In genomic region chr8:70268311-70268710, GRCm38 (mm10) we compare ENCODE assay signal across 14 mouse cellular contexts. TPM values are rescaled to one million over a fixed set of nuclear protein-coding genes. Genes with fewer than 3 reads are reported as not detected.
DNase-seq lines count a peak whose midpoint lies in the region; ATAC-seq and TF ChIP-seq lines count a peak whose summit lies in the region.
"Had no signal": no experiment of that assay in that cellular context is flagged by ENCODE, and none has a peak within 500 bp of the region (broad histone marks: within the 10 kb centered on the region; RNA-seq: fewer than 3 reads in every experiment).

No protein-coding gene starts in this region.

- TF ChIP-seq CTCF in midbrain, postnatal 0 days (IDR thresholded peaks at IDR 0.05): no peak

- DNase-seq in embryonic facial prominence, embryonic 10.5 days (ENCODE audit: low spot score): no peak
- DNase-seq in liver, embryonic 11.5 days (ENCODE audit: low spot score): no peak
- DNase-seq in liver: no peak
- DNase-seq in cerebellum, adult 9-11 months: peak; percentile 30
- DNase-seq in midbrain, postnatal 0 days (ENCODE audit: low spot score): no peak
- DNase-seq in adrenal gland, adult (ENCODE audit: inconsistent age in 2 of 2, low spot score in 1 of 2): no peak
- DNase-seq: lung, adult 2 months; right cerebral cortex, postnatal 14 days; thymus, postnatal 36 days had no signal

- peaks cover 32% of the 10 kb centered on the region for H3K36me3 ChIP-seq in embryonic facial prominence, embryonic 13.5 days
- peaks cover 37% of the 10 kb centered on the region for H3K36me3 ChIP-seq in embryonic facial prominence, embryonic 10.5 days (replicated peaks)
- H3K36me3 ChIP-seq in liver, embryonic 11.5 days (ENCODE audit: control insufficient read depth, insufficient read depth, low read length): peaks cover 11% of the 10 kb centered on the region; the same call in 1 of the 2 replicates
- peaks cover 17% of the 10 kb centered on the region for H3K36me3 ChIP-seq in limb, embryonic 15.5 days
- peaks cover 17% of the 10 kb centered on the region for H3K36me3 ChIP-seq in midbrain, postnatal 0 days (ENCODE audit: insufficient read depth, low read length)

- H3K9ac ChIP-seq in embryonic facial prominence, embryonic 13.5 days: no peak overlapping the region
- H3K9ac ChIP-seq in liver, embryonic 11.5 days (ENCODE audit: low read depth, low read length): no peak overlapping the region
- H3K9ac ChIP-seq in limb, embryonic 15.5 days: no peak overlapping the region
- no peak overlapping the region for H3K9ac ChIP-seq in midbrain, postnatal 0 days (replicated peaks; ENCODE audit: low read length, poor library complexity, severe bottlenecking)
- H3K9ac ChIP-seq: midbrain, embryonic 15.5 days had no signal

- no peak overlapping the region for H3K4me2 ChIP-seq in embryonic facial prominence, embryonic 13.5 days
- no peak overlapping the region for H3K4me2 ChIP-seq in liver, embryonic 11.5 days
- no peak overlapping the region for H3K4me2 ChIP-seq in limb, embryonic 15.5 days
- H3K4me2 ChIP-seq in midbrain, postnatal 0 days (ENCODE audit: low read depth, low read length, poor library complexity, severe bottlenecking): no peak overlapping the region
- H3K4me2 ChIP-seq: midbrain, embryonic 15.5 days had no signal

- WGBS in embryonic facial prominence, embryonic 13.5 days: 51% methylated on average over 5 of the region's 5 CpGs
- WGBS in embryonic facial prominence, embryonic 10.5 days: 56% methylated on average over 5 of the region's 5 CpGs
- 67% methylated on average over 5 of the region's 5 CpGs for WGBS in liver, embryonic 11.5 days
- 60% methylated on average over 5 of the region's 5 CpGs for WGBS in limb, embryonic 15.5 days
- 41% methylated on average over 5 of the region's 5 CpGs for WGBS in midbrain, postnatal 0 days

- H3K4me3 ChIP-seq in embryonic facial prominence, embryonic 13.5 days: no peak overlapping the region
- H3K4me3 ChIP-seq in embryonic facial prominence, embryonic 10.5 days: no peak overlapping the region
- H3K4me3 ChIP-seq in liver, embryonic 11.5 days (ENCODE audit: low read depth, low read length): no peak overlapping the region
- H3K4me3 ChIP-seq in limb, embryonic 15.5 days: no peak overlapping the region
- no peak overlapping the region for H3K4me3 ChIP-seq in midbrain, postnatal 0 days (ENCODE audit: low read depth, low read length)
- H3K4me3 ChIP-seq: hindbrain, embryonic 10.5 days; midbrain, embryonic 15.5 days had no signal

- H3K27me3 ChIP-seq in embryonic facial prominence, embryonic 13.5 days: no peaks in the 10 kb centered on the region
- no peaks in the 10 kb centered on the region for H3K27me3 ChIP-seq in embryonic facial prominence, embryonic 10.5 days (replicated peaks; ENCODE audit: low read depth, poor library complexity, severe bottlenecking)
- H3K27me3 ChIP-seq in liver, embryonic 11.5 days (replicated peaks; ENCODE audit: control insufficient read depth, insufficient read depth, low read length): no peaks in the 10 kb centered on the region
- no peaks in the 10 kb centered on the region for H3K27me3 ChIP-seq in limb, embryonic 15.5 days
- H3K27me3 ChIP-seq in midbrain, postnatal 0 days (ENCODE audit: insufficient read depth, low read length): no peaks in the 10 kb centered on the region
- H3K27me3 ChIP-seq: midbrain, embryonic 15.5 days had no signal

- H3K9me3 ChIP-seq in embryonic facial prominence, embryonic 13.5 days: no peaks in the 10 kb centered on the region
- no peaks in the 10 kb centered on the region for H3K9me3 ChIP-seq in embryonic facial prominence, embryonic 10.5 days
- no peaks in the 10 kb centered on the region for H3K9me3 ChIP-seq in liver, embryonic 11.5 days (ENCODE audit: control insufficient read depth, low read length)
- no peaks in the 10 kb centered on the region for H3K9me3 ChIP-seq in limb, embryonic 15.5 days
- H3K9me3 ChIP-seq in midbrain, postnatal 0 days (ENCODE audit: low read length): no peaks in the 10 kb centered on the region
- H3K9me3 ChIP-seq: hindbrain, embryonic 10.5 days; midbrain, embryonic 15.5 days had no signal

- H3K4me1 ChIP-seq in embryonic facial prominence, embryonic 13.5 days: peaks cover 5% of the 10 kb centered on the region; the same call in 1 of the 2 replicates
- H3K4me1 ChIP-seq in embryonic facial prominence, embryonic 10.5 days: peaks cover 21% of the 10 kb centered on the region
- peaks cover 32% of the 10 kb centered on the region for H3K4me1 ChIP-seq in liver, embryonic 11.5 days (replicated peaks; ENCODE audit: control insufficient read depth, insufficient read depth, low read length)
- H3K4me1 ChIP-seq in limb, embryonic 15.5 days: no peaks in the 10 kb centered on the region
- H3K4me1 ChIP-seq in midbrain, postnatal 0 days (ENCODE audit: insufficient read depth, low read length): no peaks in the 10 kb centered on the region
- H3K4me1 ChIP-seq: midbrain, embryonic 15.5 days had no signal

- 0 out of 2 replicates have a peak, but pooled peaks have one; percentile 5 for ATAC-seq in embryonic facial prominence, embryonic 13.5 days (ENCODE audit: insufficient number of reproducible peaks, insufficient read depth, low FRiP score, low TSS enrichment, low read depth)
- 0 out of 2 replicates have a peak, but pooled peaks have one; percentile 32 for ATAC-seq in liver, embryonic 11.5 days (replicated peaks; ENCODE audit: low FRiP score)
- ATAC-seq in limb, embryonic 15.5 days (ENCODE audit: insufficient number of reproducible peaks, low FRiP score, low TSS enrichment, low read depth): no peak
- ATAC-seq in midbrain, postnatal 0 days (ENCODE audit: low FRiP score): no peak
- ATAC-seq: midbrain, embryonic 15.5 days had no signal

- H3K27ac ChIP-seq in embryonic facial prominence, embryonic 13.5 days: 0 out of 2 replicates have a peak overlapping the region, but pooled peaks have one; percentile 22
- no peak overlapping the region for H3K27ac ChIP-seq in embryonic facial prominence, embryonic 10.5 days (replicated peaks)
- H3K27ac ChIP-seq in liver, embryonic 11.5 days (ENCODE audit: low read depth, low read length): no peak overlapping the region
- H3K27ac ChIP-seq in limb, embryonic 15.5 days: 0 out of 2 replicates have a peak overlapping the region, but pooled peaks have one; percentile 1
- no peak overlapping the region for H3K27ac ChIP-seq in midbrain, postnatal 0 days (ENCODE audit: low read depth, low read length)
- H3K27ac ChIP-seq: hindbrain, embryonic 10.5 days; kidney, postnatal 0 days; midbrain, embryonic 15.5 days had no signal

RNA-seq across cellular contexts. Expression of gene Homer3, which starts 14.3 kb away (rescaled TPM):
- 47.3 and 57.5 TPM in 2 replicates for polyA plus RNA-seq in embryonic facial prominence, embryonic 13.5 days (2015; fragmentation: Nextera tagmentation; extraction: Ambion mirVana)
- polyA plus RNA-seq in embryonic facial prominence, embryonic 10.5 days (2016; fragmentation: Nextera tagmentation; extraction: Ambion mirVana): 121 and 130 TPM in 2 replicates
- 33.9 and 37.9 TPM in 2 replicates for polyA plus RNA-seq in liver, embryonic 11.5 days (2014; fragmentation: Nextera tagmentation; extraction: Ambion mirVana)
- 36.0 and 40.7 TPM in 2 replicates for polyA plus RNA-seq in limb, embryonic 15.5 days (2015; fragmentation: Nextera tagmentation; extraction: Ambion mirVana)
- 36.4 and 49.7 TPM in 2 replicates for total RNA-seq in midbrain, postnatal 0 days (2014; rRNA removed)
- polyA plus RNA-seq in midbrain, postnatal 0 days (2015; fragmentation: Nextera tagmentation; extraction: Ambion mirVana): 13.8 and 18.3 TPM in 2 replicates

RNA-seq across cellular contexts. Expression of gene Ddx49, which starts 34.0 kb away (rescaled TPM):
- polyA plus RNA-seq in embryonic facial prominence, embryonic 13.5 days (2015; fragmentation: Nextera tagmentation; extraction: Ambion mirVana): 54.4 and 58.3 TPM in 2 replicates
- 51.0 and 58.1 TPM in 2 replicates for polyA plus RNA-seq in embryonic facial prominence, embryonic 10.5 days (2016; fragmentation: Nextera tagmentation; extraction: Ambion mirVana)
- polyA plus RNA-seq in liver, embryonic 11.5 days (2014; fragmentation: Nextera tagmentation; extraction: Ambion mirVana): 56.5 and 59.1 TPM in 2 replicates
- polyA plus RNA-seq in limb, embryonic 15.5 days (2015; fragmentation: Nextera tagmentation; extraction: Ambion mirVana): 52.7 and 53.1 TPM in 2 replicates
- total RNA-seq in midbrain, postnatal 0 days (2014; rRNA removed): 43.6 and 46.3 TPM in 2 replicates
- 41.2 and 47.0 TPM in 2 replicates for polyA plus RNA-seq in midbrain, postnatal 0 days (2015; fragmentation: Nextera tagmentation; extraction: Ambion mirVana)

RNA-seq across cellular contexts. Expression of gene Cope, which starts 34.0 kb away (rescaled TPM):
- polyA plus RNA-seq in embryonic facial prominence, embryonic 13.5 days (2015; fragmentation: Nextera tagmentation; extraction: Ambion mirVana): 315 and 327 TPM in 2 replicates
- 293 and 297 TPM in 2 replicates for polyA plus RNA-seq in embryonic facial prominence, embryonic 10.5 days (2016; fragmentation: Nextera tagmentation; extraction: Ambion mirVana)
- 281 and 298 TPM in 2 replicates for polyA plus RNA-seq in liver, embryonic 11.5 days (2014; fragmentation: Nextera tagmentation; extraction: Ambion mirVana)
- polyA plus RNA-seq in limb, embryonic 15.5 days (2015; fragmentation: Nextera tagmentation; extraction: Ambion mirVana): 397 and 441 TPM in 2 replicates
- total RNA-seq in midbrain, postnatal 0 days (2014; rRNA removed): 97.1 and 106 TPM in 2 replicates
- polyA plus RNA-seq in midbrain, postnatal 0 days (2015; fragmentation: Nextera tagmentation; extraction: Ambion mirVana): 264 and 291 TPM in 2 replicates

RNA-seq across cellular contexts. Expression of gene Armc6, which starts 34.0 kb away (rescaled TPM):
- 24.8 and 25.9 TPM in 2 replicates for polyA plus RNA-seq in embryonic facial prominence, embryonic 13.5 days (2015; fragmentation: Nextera tagmentation; extraction: Ambion mirVana)
- polyA plus RNA-seq in embryonic facial prominence, embryonic 10.5 days (2016; fragmentation: Nextera tagmentation; extraction: Ambion mirVana): 30.8 and 31.9 TPM in 2 replicates
- polyA plus RNA-seq in liver, embryonic 11.5 days (2014; fragmentation: Nextera tagmentation; extraction: Ambion mirVana): 34.8 and 35.0 TPM in 2 replicates
- 32.7 and 33.0 TPM in 2 replicates for polyA plus RNA-seq in limb, embryonic 15.5 days (2015; fragmentation: Nextera tagmentation; extraction: Ambion mirVana)
- 112 and 119 TPM in 2 replicates for total RNA-seq in midbrain, postnatal 0 days (2014; rRNA removed)
- 116 and 121 TPM in 2 replicates for polyA plus RNA-seq in midbrain, postnatal 0 days (2015; fragmentation: Nextera tagmentation; extraction: Ambion mirVana)

RNA-seq across cellular contexts. Expression of gene Sugp2, which starts 34.3 kb away (rescaled TPM):
- polyA plus RNA-seq in embryonic facial prominence, embryonic 13.5 days (2015; fragmentation: Nextera tagmentation; extraction: Ambion mirVana): 39.7 and 43.3 TPM in 2 replicates
- polyA plus RNA-seq in embryonic facial prominence, embryonic 10.5 days (2016; fragmentation: Nextera tagmentation; extraction: Ambion mirVana): 47.0 and 50.8 TPM in 2 replicates
- 33.0 and 40.8 TPM in 2 replicates for polyA plus RNA-seq in liver, embryonic 11.5 days (2014; fragmentation: Nextera tagmentation; extraction: Ambion mirVana)
- 26.1 and 26.9 TPM in 2 replicates for polyA plus RNA-seq in limb, embryonic 15.5 days (2015; fragmentation: Nextera tagmentation; extraction: Ambion mirVana)
- 139 and 150 TPM in 2 replicates for total RNA-seq in midbrain, postnatal 0 days (2014; rRNA removed)
- polyA plus RNA-seq in midbrain, postnatal 0 days (2015; fragmentation: Nextera tagmentation; extraction: Ambion mirVana): 71.7 and 75.7 TPM in 2 replicates

Comparison
In these comparisons a context has a peak if more than half of its experiments do, and no peak if none do; other contexts are left out.
1. H3K27ac ChIP-seq: peak in embryonic facial prominence, embryonic 13.5 days (single experiment) and limb, embryonic 15.5 days (single experiment); none in embryonic facial prominence, embryonic 10.5 days (single experiment), liver, embryonic 11.5 days (single experiment) and midbrain, postnatal 0 days (single experiment).
2. ATAC-seq: peak in embryonic facial prominence, embryonic 13.5 days (single experiment) and liver, embryonic 11.5 days (single experiment); none in limb, embryonic 15.5 days (single experiment) and midbrain, postnatal 0 days (single experiment).